Mouse (Mus musculus): ENCODE data around the gene Shisal1. TPM values are rescaled to one million over a fixed set of nuclear protein-coding genes. Genes with fewer than 3 reads are reported as not detected.
A peak's percentile ranks its signal among the peaks of the same experiment; 100 is the strongest.

Gene Shisal1
- total RNA-seq, 2 experiments from 2014 or later = 45.8 to 57.1 TPM

DNA sequence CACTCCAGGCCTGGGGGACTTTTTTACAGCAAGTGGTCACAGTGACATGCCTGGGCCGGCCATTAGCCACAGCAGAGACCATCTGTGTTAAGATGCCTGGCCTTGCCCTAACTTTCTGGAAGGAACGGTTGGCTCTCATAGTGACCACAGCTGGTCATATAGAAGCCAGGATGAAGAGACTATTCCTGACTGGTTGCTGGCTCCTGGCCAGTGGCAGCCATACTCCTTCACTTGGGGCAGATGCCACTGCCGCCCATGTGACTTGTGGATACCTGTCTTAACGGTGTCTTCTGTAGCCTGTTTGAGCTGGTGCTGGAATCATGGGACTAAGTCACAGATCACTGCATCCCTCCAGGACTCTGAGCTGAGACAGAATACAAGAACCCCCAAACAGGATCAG, 54.8 kb downstream of the Shisal1 start:
- no peak for DNase-seq (ENCODE audit: low spot score in 2 of 2)
- intact Hi-C loops (cut with DNase I) = no loop called here

DNA sequence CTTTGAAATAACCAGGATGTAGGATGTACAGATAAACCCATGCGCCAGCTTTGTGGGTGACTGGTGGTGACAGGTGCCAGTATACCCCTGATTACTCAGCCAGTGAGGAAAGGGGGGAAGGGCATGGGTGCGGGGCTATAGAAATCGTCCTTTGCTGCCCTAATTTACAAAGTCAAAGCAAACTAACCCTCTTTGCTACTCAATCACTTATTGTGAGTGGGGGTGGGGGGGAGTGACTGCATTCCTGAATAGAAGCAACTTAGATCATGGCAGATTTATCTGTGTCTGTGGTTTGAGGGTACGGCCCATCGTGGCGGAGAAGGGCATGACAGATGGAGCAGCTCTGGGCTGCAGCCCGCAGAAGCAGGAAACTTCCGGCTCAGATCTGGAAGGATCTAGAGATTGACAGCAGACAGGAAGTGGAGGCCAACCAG, 58.2 kb downstream of the Shisal1 start:
- no peak for DNase-seq (ENCODE audit: low spot score in 2 of 2)
- intact Hi-C loops (cut with DNase I) = no loop called here

DNA sequence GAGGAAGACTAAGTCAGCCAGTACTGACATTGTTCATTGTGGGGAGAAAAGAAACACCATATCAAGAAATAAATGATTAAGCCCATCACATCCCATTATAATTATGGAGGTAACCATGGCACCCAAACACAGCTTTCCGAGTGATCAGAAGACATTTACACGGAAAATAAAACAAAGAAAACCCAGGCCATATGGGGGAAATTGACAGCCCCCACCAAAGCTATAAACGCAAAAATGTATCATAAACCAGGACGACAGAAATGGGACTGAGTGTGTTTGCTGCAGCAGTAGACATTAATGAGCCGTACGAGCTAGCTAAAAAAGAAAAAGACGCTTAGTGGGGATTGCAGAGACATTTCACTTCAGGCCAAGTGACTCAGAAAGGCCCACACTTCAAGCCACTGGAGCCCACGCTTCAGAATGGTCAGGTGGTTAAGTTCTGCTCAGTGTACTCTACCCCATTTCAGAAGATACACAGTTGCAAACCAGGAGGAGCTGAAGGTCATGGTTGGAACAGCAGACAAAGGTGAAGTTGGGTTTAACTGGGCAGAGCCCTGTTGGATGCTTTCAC, 60.8 kb downstream of the Shisal1 start:
- no peak for DNase-seq (ENCODE audit: low spot score in 2 of 2)

DNA sequence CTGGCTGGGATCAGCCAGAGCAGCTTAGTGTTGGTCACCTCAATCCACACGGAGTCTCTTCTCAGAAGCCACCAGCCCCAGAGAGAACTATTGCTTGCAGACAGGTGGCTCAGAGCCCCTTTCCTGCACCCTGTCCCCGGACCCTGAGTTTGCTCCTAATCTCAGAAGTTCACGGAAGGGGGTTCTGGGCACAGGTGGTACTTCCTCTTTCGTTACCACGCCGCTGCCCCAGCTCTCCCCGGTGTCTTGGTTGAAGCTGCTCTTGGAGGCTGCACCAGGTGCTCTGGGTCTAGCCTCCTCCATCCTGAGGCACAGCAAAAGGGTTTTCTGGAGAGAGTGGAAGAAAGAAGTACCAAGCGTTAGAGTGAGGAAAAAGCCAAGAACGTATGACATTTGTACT, 62.8 kb downstream of the Shisal1 start:
- no peak for DNase-seq (ENCODE audit: low spot score in 2 of 2)
- intact Hi-C loops (cut with DNase I) = no loop called here

More for the DNA sequence above, 60.8 kb downstream of the Shisal1 start:
- intact Hi-C loops (cut with DNase I) = no loop called here

DNA sequence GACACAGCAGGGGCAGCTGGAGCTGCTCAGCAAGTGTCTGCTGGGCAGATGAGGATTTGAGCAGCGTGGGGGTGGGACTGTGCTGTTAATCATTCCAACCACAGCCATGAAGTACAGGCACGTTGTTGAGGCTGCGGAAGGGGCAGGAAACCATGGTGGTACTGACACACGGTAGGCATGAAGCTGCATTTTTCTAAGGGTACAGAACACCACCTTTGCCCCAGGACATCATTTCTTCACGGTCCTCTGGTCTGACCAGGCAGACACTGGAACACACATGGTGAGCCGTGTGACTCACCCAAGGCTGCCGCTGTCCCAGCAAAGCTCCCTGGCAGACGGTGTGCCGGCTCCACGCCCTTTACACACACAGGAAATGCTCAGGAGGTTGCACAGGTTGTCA, 66.7 kb downstream of the Shisal1 start:
- DNase-seq (ENCODE audit: low spot score in 2 of 2) = no peak
- intact Hi-C loops (cut with DNase I) = no loop called here

DNA sequence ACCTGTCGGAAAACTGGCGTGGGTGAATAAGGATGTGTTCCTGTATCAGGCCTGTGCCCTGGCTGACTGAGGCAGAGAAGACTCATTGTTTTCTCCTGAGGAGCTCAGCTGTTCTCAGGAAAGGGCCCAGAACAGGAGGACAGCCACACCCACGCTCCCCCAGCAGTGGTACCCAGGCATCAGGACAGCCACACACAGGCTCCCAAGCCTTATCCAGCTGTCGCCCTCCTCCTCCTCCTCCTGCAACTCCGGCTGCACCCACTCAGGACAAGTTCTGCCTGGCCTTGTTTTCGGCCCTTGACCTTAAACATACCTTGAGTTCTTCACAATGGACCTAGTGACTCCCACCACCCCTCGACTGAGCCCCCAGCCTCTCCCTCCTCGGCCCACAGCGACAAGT, 68.2 kb downstream of the Shisal1 start:
- no peak for DNase-seq (ENCODE audit: low spot score in 2 of 2)
- intact Hi-C loops (cut with DNase I) = no loop called here

DNA sequence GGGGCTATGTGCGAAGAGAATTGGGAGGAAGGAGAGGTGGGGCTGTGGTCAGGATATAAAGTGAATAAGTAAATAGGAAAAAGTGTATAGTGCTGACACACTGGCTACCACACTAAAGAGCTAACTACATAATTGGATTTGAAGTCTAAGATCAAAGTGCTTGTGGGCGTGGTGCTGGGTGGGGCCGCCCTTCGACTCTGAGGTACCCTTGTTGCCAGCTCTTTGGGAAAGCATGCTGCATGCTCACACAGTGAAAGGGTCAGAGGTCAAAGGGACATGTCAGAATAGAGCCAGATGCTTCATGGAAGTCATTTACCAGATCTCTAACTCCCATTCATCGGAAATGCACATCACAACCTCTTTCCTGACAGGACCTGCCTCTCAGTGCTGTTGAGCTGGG, 74.1 kb downstream of the Shisal1 start:
- intact Hi-C loops (cut with DNase I) = no loop called here
- DNase-seq (ENCODE audit: low spot score in 2 of 2) = no peak

DNA sequence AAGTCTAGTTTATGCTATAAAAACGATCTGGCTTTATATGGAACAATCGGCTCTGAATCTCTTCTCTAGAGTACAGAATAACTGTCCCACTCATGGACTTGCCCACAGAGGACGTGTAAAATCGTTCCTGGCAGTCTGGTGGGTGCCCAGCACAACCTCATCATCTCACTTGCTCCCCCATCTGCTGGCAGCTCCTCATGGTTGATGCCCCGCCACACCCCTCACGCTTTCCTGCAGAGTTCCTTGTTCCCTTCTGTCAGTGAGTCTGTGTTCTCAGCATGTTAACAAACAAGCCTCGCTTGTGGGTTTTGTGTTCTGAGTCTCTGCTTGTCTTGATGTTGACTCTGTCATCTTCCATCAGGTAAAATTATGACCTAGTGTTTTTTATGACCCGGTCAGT, 79.5 kb downstream of the Shisal1 start:
- no peak for DNase-seq (ENCODE audit: low spot score in 2 of 2)
- intact Hi-C loops (cut with DNase I) = no loop called here

DNA sequence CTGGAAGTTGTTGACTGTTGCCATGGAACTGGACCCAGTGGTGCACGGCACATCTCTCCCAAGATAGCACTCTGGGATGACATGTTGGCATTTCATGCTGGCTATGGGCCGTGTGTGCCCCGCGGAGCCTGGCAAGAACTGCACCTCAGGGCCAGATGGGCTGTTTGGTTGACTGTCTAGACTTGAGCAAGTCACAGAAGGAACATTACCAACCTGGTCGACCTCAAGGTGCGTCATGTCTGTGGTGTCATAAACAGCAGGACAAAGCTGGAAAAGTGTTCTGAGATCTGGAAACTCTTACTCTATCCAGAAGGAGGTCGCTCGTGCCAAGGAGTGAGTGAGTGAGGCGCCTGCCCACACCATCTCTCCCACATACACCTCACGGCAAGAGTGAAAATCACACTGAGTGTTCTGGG, 80.3 kb downstream of the Shisal1 start:
- intact Hi-C loops (cut with DNase I) = no loop called here
- DNase-seq (ENCODE audit: low spot score in 2 of 2) = peak; percentile 38 to 61

DNA sequence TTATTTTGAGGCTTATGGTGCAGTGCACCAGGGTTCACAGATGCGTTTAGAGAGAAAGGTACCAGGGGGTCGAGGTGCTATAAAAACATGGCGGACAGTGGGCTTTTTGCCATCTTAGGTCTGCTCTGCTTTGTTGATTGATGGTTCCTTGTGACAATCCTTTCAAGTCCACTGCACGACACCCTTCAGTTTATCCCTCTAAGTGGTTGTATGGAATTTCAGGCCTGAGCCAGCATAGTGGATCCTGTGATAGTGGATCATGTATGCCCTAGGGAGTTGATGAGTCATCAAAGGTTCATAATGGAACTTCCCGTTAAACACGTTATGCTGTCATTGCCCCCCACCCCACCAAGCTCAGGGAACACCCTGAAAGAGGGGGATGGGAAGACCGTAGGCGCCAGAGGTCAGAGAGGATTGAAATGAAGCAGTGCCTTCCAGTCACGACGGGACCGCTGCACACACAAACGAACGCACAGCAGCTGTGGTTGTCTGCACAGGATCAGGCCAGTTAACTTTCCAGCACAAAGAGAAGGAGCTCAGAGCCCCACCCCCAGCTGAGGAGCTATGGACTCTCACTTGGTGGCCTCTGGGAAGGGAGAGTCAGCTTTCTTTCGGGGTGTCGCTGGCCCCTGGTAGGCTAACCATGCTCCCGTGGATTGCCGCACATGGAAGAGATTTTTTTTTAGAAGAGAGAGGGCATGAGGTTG, 81.1 kb downstream of the Shisal1 start:
- DNase-seq (ENCODE audit: low spot score in 2 of 2) = no peak
- intact Hi-C loops (cut with DNase I) = no loop called here

DNA sequence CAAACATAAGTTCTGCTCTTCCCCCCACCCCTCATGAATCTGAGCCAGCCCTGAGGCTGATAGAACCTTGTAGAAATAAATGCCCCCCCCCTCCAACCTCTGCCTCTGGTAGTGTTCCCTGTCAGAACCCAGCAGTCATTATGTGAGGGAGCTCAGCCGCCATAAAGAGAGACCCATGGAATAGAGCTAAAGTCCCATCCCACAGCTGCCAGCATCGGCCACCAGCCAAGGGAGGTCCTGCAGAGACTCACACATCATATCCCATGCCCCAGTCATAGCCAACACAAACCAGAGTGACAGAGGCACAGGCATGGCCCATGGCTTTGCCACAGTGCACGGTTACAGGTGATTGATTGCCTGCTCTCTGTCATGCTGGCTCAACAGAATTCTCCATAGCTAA, 82.2 kb downstream of the Shisal1 start:
- DNase-seq (ENCODE audit: low spot score in 2 of 2) = no peak
- intact Hi-C loops (cut with DNase I) = no loop called here

DNA sequence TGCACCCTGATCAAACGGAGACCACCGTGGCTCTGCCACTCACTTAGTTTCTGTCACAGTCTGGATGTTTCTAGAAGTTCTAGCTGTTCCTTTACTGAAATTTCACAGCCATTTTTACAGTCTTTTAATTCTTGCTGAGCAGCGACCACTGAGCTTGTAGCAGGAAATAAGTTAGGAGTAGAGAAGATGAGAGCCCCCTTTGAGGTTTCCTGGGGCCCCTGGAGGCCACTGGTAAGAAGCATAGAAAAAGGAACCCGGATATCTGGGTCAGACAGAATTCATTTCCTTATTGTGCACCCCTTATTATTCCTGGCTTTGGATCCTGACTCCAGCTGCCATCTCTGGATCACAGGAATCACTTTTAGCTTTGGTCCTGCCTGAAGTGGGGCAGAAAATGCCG, 91.8 kb downstream of the Shisal1 start:
- intact Hi-C loops (cut with DNase I) = no loop called here
- no peak for DNase-seq (ENCODE audit: low spot score in 2 of 2)

DNA sequence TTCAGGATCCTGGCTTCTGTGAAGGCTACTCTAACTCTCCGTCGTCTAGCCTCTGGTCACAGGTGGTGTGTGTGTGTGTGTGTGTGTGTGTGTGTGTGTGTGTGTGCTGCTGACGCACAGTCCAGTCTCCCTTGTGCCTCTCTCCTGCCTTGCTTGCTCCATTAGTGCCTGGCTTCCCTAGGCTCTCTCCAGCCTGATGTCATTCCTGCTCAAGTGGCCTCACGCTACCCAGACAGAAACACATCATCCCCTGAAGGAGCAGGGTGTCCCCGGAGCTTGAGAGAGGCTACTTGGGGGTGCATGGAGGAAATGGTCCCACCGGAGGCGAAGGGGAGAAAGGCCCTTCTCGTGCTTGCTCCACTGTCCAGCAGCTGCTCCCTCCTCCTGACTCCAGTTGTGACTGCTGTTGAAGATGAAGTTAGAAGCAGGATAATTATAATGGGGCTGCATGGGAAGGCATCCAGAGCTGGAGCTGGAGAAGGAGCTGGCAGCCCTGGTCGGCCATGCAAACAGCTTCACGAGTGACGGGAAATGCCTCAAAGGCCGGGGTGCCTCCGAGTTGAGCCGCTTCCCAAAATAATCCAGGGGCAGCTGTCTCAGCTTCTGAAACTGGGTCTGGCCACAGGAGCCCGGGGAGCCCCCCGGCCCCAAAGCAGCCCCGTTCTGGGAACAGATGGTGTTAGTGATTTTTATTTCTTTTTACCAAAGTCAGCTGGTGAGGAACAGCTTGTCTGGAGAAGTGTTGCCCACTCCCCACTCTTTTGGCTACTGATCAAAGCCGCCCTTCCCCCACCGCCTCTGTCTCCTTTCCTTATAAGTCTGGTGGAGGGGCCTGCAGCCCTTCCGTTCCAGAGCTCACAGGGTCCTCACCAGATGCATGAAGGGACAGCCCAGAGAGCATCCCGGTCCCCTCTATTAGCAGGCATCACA, 94.7 kb downstream of the Shisal1 start:
- peak; percentile 74 to 80 for DNase-seq (ENCODE audit: low spot score in 2 of 2)

DNA sequence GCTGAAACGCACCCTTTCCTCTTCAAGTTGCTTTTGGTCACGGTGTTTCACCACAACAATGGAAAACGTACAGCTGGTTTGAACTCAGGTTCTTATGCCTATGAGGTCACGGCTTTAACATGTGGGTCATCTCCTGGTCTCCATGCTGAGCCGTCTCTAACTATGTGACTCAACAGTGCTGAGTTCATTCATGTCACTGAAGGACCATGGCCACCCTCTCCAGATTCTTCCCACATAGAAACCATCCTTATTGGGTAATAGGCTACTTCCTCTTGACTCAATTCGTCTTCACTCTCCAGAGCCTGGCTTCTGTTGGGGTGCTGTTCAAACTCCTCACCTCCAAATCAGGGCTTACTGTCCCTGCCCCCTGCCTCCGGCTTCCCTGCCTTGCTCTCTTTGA, 95.6 kb downstream of the Shisal1 start:
- intact Hi-C loops (cut with DNase I) = no loop called here
- DNase-seq (ENCODE audit: low spot score in 2 of 2) = no peak

More for the DNA sequence above, 94.7 kb downstream of the Shisal1 start:
- intact Hi-C loops (cut with DNase I) = no loop called here

DNA sequence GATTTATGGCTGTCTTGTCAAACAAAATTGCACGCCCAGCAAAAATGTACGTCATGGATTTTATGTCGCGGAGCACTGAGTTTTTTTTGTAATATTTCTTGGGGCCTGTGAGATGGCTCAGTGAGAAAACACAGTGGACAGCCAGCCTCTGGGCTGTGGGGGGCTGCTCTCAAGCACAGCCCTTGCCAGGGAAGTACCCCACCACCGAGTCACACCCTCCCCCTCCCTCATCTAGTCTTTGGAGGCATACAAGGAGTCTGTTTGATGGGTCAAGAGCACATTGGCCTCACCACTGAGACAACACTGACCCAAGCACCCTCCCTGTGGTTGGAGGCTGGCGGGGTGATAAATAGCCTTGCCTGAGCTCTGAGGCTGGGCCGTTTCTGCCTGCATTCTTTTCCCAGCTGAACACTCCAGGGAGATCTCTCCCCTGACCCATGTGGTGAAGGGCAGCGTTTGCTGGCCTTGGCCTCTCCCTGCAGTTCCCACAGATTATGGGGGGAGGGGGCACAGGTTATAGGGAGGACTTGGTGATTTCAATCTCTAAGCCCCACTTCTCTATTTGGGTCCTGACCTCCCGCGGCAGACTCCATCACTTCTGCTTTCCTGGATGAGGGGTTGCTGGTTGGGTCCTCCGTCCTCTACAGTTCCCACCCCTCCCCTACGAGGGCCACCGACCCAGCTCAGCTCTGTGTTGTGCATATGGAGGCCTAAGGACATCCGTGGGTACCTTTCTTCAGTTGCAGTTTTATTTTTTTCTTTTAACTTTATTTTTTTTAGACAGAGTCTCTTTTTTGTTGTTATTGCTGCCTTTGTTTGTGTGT, 96.8 kb downstream of the Shisal1 start:
- intact Hi-C loops (cut with DNase I) = no loop called here
- no peak for DNase-seq (ENCODE audit: low spot score in 2 of 2)

DNA sequence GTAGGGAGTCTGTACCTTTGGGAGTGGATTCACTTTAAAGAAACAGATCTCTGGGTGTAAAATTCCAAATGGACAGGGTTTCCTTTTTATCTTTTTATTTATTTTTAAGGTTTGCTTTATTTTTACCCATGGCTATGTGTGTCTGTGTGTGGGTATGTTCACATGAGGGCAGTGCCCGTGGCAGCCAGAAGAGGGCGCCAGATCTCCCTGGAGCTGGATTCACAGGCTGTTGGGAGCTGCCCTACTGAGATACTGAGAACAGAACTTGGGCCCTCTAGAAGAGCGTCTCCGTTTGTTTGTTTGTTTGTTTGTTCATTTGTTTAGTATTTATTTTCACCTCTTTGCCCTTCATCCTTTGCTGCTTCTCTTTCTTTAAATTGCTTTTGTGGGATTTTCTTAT, 98.1 kb downstream of the Shisal1 start:
- intact Hi-C loops (cut with DNase I) = no loop called here
- DNase-seq (ENCODE audit: low spot score in 2 of 2) = no peak

DNA sequence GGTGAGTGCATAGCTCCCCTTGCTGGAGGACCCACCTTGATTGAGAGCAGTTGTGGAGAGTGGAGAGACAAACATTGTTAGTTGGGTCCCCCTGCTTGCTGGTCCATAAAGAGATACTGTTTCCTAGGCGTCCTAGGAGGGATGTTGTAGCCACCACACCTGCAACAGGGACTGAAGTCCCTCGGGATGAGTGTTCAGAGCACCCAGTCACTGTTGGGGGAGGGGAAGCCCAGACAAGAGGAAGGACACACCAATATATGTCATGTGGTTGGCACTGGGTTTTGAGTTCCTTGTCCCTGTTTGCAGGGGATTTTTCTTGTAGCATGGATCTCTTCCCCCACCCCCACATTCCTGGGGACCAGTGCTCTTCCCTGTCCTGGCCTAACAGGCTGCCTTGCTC, 106.0 kb downstream of the Shisal1 start:
- no peak for DNase-seq (ENCODE audit: low spot score in 2 of 2)
- intact Hi-C loops (cut with DNase I) = no loop called here

DNA sequence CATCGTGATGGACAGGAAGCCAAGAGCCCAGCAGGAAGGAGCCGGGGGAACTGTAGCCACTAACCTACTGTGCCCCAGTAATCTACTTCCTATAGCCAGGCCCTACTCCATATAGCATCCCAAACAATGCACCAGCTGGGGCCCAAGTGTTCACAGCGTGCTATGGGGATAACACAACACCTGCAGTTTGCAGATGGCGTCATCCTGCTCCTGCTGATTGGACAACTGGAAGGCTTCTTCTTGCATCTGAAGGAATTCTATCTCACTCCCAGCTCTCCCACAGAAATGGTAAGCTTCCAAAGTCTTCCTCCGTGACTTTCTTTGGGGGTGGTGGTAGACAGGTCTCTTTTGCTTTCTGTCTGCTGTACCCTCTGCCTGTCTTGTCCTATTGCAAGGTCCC, 109.3 kb downstream of the Shisal1 start:
- intact Hi-C loops (cut with DNase I) = no loop called here
- DNase-seq (ENCODE audit: low spot score in 2 of 2) = peak; percentile 18 to 43

DNA sequence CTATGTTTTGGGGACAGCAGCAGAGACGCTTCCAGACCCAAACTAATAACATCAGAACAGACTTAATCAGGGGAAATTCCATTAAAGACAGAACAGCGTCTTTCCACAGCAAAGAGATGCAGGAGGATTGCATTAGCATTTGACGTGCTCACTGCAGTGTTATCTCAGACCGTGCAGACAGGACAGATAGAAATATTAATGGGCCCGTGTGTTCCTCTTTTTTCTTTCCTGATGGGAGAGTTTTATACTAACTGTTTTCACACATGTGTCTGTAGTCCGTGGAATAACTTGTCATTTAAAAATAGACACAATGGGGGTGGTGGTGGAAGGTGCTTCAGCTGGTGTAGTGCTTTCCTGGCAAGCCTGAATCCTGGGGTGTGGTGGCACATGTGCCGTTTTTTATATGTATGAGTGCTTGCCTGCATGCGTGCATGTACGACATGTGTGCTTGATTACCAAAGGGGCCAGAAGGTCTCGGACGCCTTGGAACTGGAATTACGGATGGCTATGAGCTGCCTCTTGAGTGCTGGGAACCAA, 110.5 kb downstream of the Shisal1 start:
- intact Hi-C loops (cut with DNase I) = no loop called here
- peak in 1 of 2 experiments; percentile 57 for DNase-seq (ENCODE audit: low spot score in 2 of 2)
